10 mouse cellular contexts compared by ENCODE assay signal in genomic region chr6:42381916-42382381, GRCm38 (mm10). TPM values are rescaled to one million over a fixed set of nuclear protein-coding genes. Genes with fewer than 3 reads are reported as not detected.
DNase-seq lines count a peak whose midpoint lies in the region; ATAC-seq and TF ChIP-seq lines count a peak whose summit lies in the region.
"Had no signal": no experiment of that assay in that cellular context is flagged by ENCODE, and none has a peak within 500 bp of the region (broad histone marks: within the 10 kb centered on the region; RNA-seq: fewer than 3 reads in every experiment).

No protein-coding gene starts in this region.

- H3K4me3 ChIP-seq in kidney, adult 2 months (ENCODE audit: insufficient read depth, low read depth, low read length): no peak overlapping the region
- H3K4me3 ChIP-seq in heart, embryonic 16.5 days (ENCODE audit: low read length): no peak overlapping the region
- H3K4me3 ChIP-seq in liver, embryonic 16.5 days (ENCODE audit: low read depth, low read length): no peak overlapping the region
- no peak overlapping the region for H3K4me3 ChIP-seq in forebrain, postnatal 0 days (ENCODE audit: low read depth, low read length)

- peak overlapping the region; percentile 78; the same call in 1 of the 2 replicates for H3K27ac ChIP-seq in kidney, adult 2 months (ENCODE audit: insufficient read depth, low read depth, low read length)
- H3K27ac ChIP-seq in heart, embryonic 16.5 days (ENCODE audit: low read length): peak overlapping the region; percentile 86
- H3K27ac ChIP-seq in liver, embryonic 16.5 days (ENCODE audit: low read length): no peak overlapping the region
- H3K27ac ChIP-seq in forebrain, postnatal 0 days (ENCODE audit: low read depth, low read length): no peak overlapping the region

- no peaks in the 10 kb centered on the region for H3K9me3 ChIP-seq in heart, embryonic 16.5 days (replicated peaks; ENCODE audit: control insufficient read depth, low read length)
- no peaks in the 10 kb centered on the region for H3K9me3 ChIP-seq in liver, embryonic 16.5 days (replicated peaks; ENCODE audit: control insufficient read depth, low read length)
- no peaks in the 10 kb centered on the region for H3K9me3 ChIP-seq in forebrain, postnatal 0 days (ENCODE audit: low read length)

- H3K36me3 ChIP-seq in kidney, adult 2 months (ENCODE audit: control insufficient read depth, insufficient read depth, low read length): no peaks in the 10 kb centered on the region
- H3K36me3 ChIP-seq in heart, embryonic 16.5 days (ENCODE audit: control insufficient read depth, insufficient read depth): no peaks in the 10 kb centered on the region
- no peaks in the 10 kb centered on the region for H3K36me3 ChIP-seq in liver, embryonic 16.5 days (ENCODE audit: control insufficient read depth, insufficient read depth)
- H3K36me3 ChIP-seq in forebrain, postnatal 0 days (ENCODE audit: insufficient read depth): no peaks in the 10 kb centered on the region

- H3K4me2 ChIP-seq in heart, embryonic 16.5 days (ENCODE audit: low read depth, low read length): peak overlapping the region; percentile 10; the same call in 1 of the 2 replicates
- H3K4me2 ChIP-seq in liver, embryonic 16.5 days (ENCODE audit: low read depth, low read length): no peak overlapping the region
- no peak overlapping the region for H3K4me2 ChIP-seq in forebrain, postnatal 0 days (ENCODE audit: low read depth)

- no peak for TF ChIP-seq POLR2A in kidney, adult 2 months (IDR thresholded peaks at IDR 0.05; ENCODE audit: low read depth, low read length)

- DNase-seq in kidney, adult 2 months: peak; percentile 71
- no peak for DNase-seq in kidney, adult 18-20 months
- DNase-seq in adipocyte (ENCODE audit: low spot score): peak; percentile 75
- DNase-seq in urinary bladder, postnatal 36 days (ENCODE audit: low spot score in 2 of 2): no peak
- DNase-seq in forebrain, postnatal 0 days: no peak
- DNase-seq: adrenal gland, postnatal 25 days; gastrocnemius, postnatal 25 days had no signal

- no peak for TF ChIP-seq CTCF in kidney, adult 2 months (conservative IDR thresholded peaks at IDR 0.05; ENCODE audit: insufficient read depth, insufficient read length, low read depth, low read length)
- TF ChIP-seq CTCF in forebrain, postnatal 0 days (IDR thresholded peaks at IDR 0.05; ENCODE audit: low read depth): no peak

- ATAC-seq in heart, embryonic 16.5 days (replicated peaks; ENCODE audit: extremely low read depth, insufficient read depth, low FRiP score): peak; percentile 60
- peak; percentile 50; the same call in 1 of the 2 replicates for ATAC-seq in liver, embryonic 16.5 days (ENCODE audit: low read depth)
- ATAC-seq in erythroblast, adult 5-6 weeks (replicated peaks; ENCODE audit: low FRiP score, poor library complexity, severe bottlenecking): no peak; the same call in 1 of the 2 replicates
- ATAC-seq in forebrain, postnatal 0 days: no peak

- peaks cover 4% of the 10 kb centered on the region; the same call in 1 of the 2 replicates for H3K4me1 ChIP-seq in kidney, adult 2 months (ENCODE audit: control insufficient read depth, insufficient read depth, low read length)
- H3K4me1 ChIP-seq in heart, embryonic 16.5 days (ENCODE audit: control insufficient read depth, insufficient read depth, low read length): peaks cover 16% of the 10 kb centered on the region
- H3K4me1 ChIP-seq in liver, embryonic 16.5 days (ENCODE audit: control insufficient read depth, low read depth, low read length): no peaks in the 10 kb centered on the region
- no peaks in the 10 kb centered on the region for H3K4me1 ChIP-seq in forebrain, postnatal 0 days (ENCODE audit: insufficient read depth)

- 35% methylated on average over 9 of the region's 9 CpGs for WGBS in kidney, adult 2 months
- 40% methylated on average over 9 of the region's 9 CpGs for WGBS in heart, embryonic 16.5 days
- WGBS in liver, embryonic 16.5 days (ENCODE audit: insufficient replicate concordance): 42% methylated on average over 9 of the region's 9 CpGs
- WGBS in forebrain, postnatal 0 days: 79% methylated on average over 9 of the region's 9 CpGs

- peak overlapping the region; percentile 41 for H3K9ac ChIP-seq in heart, embryonic 16.5 days (ENCODE audit: low read length)
- H3K9ac ChIP-seq in liver, embryonic 16.5 days (ENCODE audit: low read depth, low read length): no peak overlapping the region
- no peak overlapping the region for H3K9ac ChIP-seq in forebrain, postnatal 0 days

- no peaks in the 10 kb centered on the region; the same call in 1 of the 2 replicates for H3K27me3 ChIP-seq in kidney, adult 2 months (replicated peaks; ENCODE audit: control insufficient read depth, insufficient read depth, low read length)
- no peaks in the 10 kb centered on the region for H3K27me3 ChIP-seq in heart, embryonic 16.5 days (ENCODE audit: control insufficient read depth, insufficient read depth, low read length)
- H3K27me3 ChIP-seq in liver, embryonic 16.5 days (ENCODE audit: control insufficient read depth, insufficient read depth, low read depth, low read length): no peaks in the 10 kb centered on the region
- H3K27me3 ChIP-seq in forebrain, postnatal 0 days (ENCODE audit: insufficient read depth, low read length): no peaks in the 10 kb centered on the region

RNA-seq across cellular contexts. Expression of gene Epha1, which starts 8.9 kb away (rescaled TPM):
- 17.0 and 20.0 TPM in 2 replicates for polyA plus RNA-seq in kidney, adult 2 months (2012; rRNA removed)
- polyA plus RNA-seq in heart, embryonic 16.5 days (2015; fragmentation: Nextera tagmentation; extraction: Ambion mirVana): 1.9 and 2.9 TPM in 2 replicates
- 7.3 and 8.4 TPM in 2 replicates for polyA plus RNA-seq in liver, embryonic 16.5 days (2015; fragmentation: Nextera tagmentation; extraction: Ambion mirVana)
- total RNA-seq in erythroblast, adult 5-6 weeks (2015; ENCODE audit: low replicate concordance): not detected in 2 replicates
- total RNA-seq in erythroblast, adult 5-6 weeks (2017; ENCODE audit: low replicate concordance): not detected in 2 replicates
- total RNA-seq in forebrain, postnatal 0 days (2014; rRNA removed): 0.62 and 0.86 TPM in 2 replicates
- polyA plus RNA-seq in forebrain, postnatal 0 days (2015; fragmentation: Nextera tagmentation; extraction: Ambion mirVana): 0.20 and 0.67 TPM in 2 replicates

RNA-seq across cellular contexts. Expression of gene Tas2r143, which starts 18.1 kb away (rescaled TPM):
- polyA plus RNA-seq in kidney, adult 2 months (2012; rRNA removed): not detected in 2 replicates
- not detected in 2 replicates for polyA plus RNA-seq in heart, embryonic 16.5 days (2015; fragmentation: Nextera tagmentation; extraction: Ambion mirVana)
- not detected in 2 replicates for polyA plus RNA-seq in liver, embryonic 16.5 days (2015; fragmentation: Nextera tagmentation; extraction: Ambion mirVana)
- not detected in 2 replicates for total RNA-seq in erythroblast, adult 5-6 weeks (2015; ENCODE audit: low replicate concordance)
- total RNA-seq in erythroblast, adult 5-6 weeks (2017; ENCODE audit: low replicate concordance): not detected in 2 replicates
- total RNA-seq in forebrain, postnatal 0 days (2014; rRNA removed): not detected in 2 replicates
- polyA plus RNA-seq in forebrain, postnatal 0 days (2015; fragmentation: Nextera tagmentation; extraction: Ambion mirVana): not detected in 2 replicates
- total RNA-seq: gastrocnemius, postnatal 25 days had no signal

RNA-seq across cellular contexts. Expression of gene Tas2r135, which starts 23.3 kb away (rescaled TPM):
- polyA plus RNA-seq in kidney, adult 2 months (2012; rRNA removed): not detected in 2 replicates
- not detected in 2 replicates for polyA plus RNA-seq in heart, embryonic 16.5 days (2015; fragmentation: Nextera tagmentation; extraction: Ambion mirVana)
- polyA plus RNA-seq in liver, embryonic 16.5 days (2015; fragmentation: Nextera tagmentation; extraction: Ambion mirVana): not detected in 2 replicates
- total RNA-seq in erythroblast, adult 5-6 weeks (2015; ENCODE audit: low replicate concordance): not detected in 2 replicates
- not detected in 2 replicates for total RNA-seq in erythroblast, adult 5-6 weeks (2017; ENCODE audit: low replicate concordance)
- 0.77 TPM in 1 of 2 replicates, not detected in the other for total RNA-seq in forebrain, postnatal 0 days (2014; rRNA removed)
- not detected in 2 replicates for polyA plus RNA-seq in forebrain, postnatal 0 days (2015; fragmentation: Nextera tagmentation; extraction: Ambion mirVana)
- total RNA-seq: gastrocnemius, postnatal 25 days had no signal

RNA-seq across cellular contexts. Expression of gene Zyx, which starts 32.5 kb away (rescaled TPM):
- 90.0 and 94.2 TPM in 2 replicates for polyA plus RNA-seq in kidney, adult 2 months (2012; rRNA removed)
- polyA plus RNA-seq in heart, embryonic 16.5 days (2015; fragmentation: Nextera tagmentation; extraction: Ambion mirVana): 152 and 159 TPM in 2 replicates
- polyA plus RNA-seq in liver, embryonic 16.5 days (2015; fragmentation: Nextera tagmentation; extraction: Ambion mirVana): 35.2 and 43.2 TPM in 2 replicates
- 74.0 and 87.0 TPM in 2 replicates for total RNA-seq in erythroblast, adult 5-6 weeks (2015; ENCODE audit: low replicate concordance)
- total RNA-seq in erythroblast, adult 5-6 weeks (2017; ENCODE audit: low replicate concordance): 7.7 and 14.1 TPM in 2 replicates
- total RNA-seq in forebrain, postnatal 0 days (2014; rRNA removed): 30.5 and 35.6 TPM in 2 replicates
- 43.5 and 51.6 TPM in 2 replicates for polyA plus RNA-seq in forebrain, postnatal 0 days (2015; fragmentation: Nextera tagmentation; extraction: Ambion mirVana)

RNA-seq across cellular contexts. Expression of gene Tas2r126, which starts 52.4 kb away (rescaled TPM):
- not detected in 2 replicates for polyA plus RNA-seq in kidney, adult 2 months (2012; rRNA removed)
- not detected in 2 replicates for polyA plus RNA-seq in heart, embryonic 16.5 days (2015; fragmentation: Nextera tagmentation; extraction: Ambion mirVana)
- not detected in 2 replicates for polyA plus RNA-seq in liver, embryonic 16.5 days (2015; fragmentation: Nextera tagmentation; extraction: Ambion mirVana)
- not detected in 2 replicates for total RNA-seq in erythroblast, adult 5-6 weeks (2015; ENCODE audit: low replicate concordance)
- total RNA-seq in erythroblast, adult 5-6 weeks (2017; ENCODE audit: low replicate concordance): not detected in 2 replicates
- total RNA-seq in forebrain, postnatal 0 days (2014; rRNA removed): not detected in 2 replicates
- polyA plus RNA-seq in forebrain, postnatal 0 days (2015; fragmentation: Nextera tagmentation; extraction: Ambion mirVana): not detected in 2 replicates
- total RNA-seq: gastrocnemius, postnatal 25 days had no signal

Comparison
In these comparisons a context has a peak if more than half of its experiments do, and no peak if none do; other contexts are left out.
1. DNase-seq: peak in kidney, adult 2 months (single experiment) and adipocyte (single experiment); none in kidney, adult 18-20 months (single experiment), urinary bladder, postnatal 36 days (0 of 2) and forebrain, postnatal 0 days (single experiment).
2. H3K27ac ChIP-seq: peak in kidney, adult 2 months (single experiment) and heart, embryonic 16.5 days (single experiment); none in liver, embryonic 16.5 days (single experiment) and forebrain, postnatal 0 days (single experiment).
3. ATAC-seq: peak in heart, embryonic 16.5 days (single experiment) and liver, embryonic 16.5 days (single experiment); none in erythroblast, adult 5-6 weeks (single experiment) and forebrain, postnatal 0 days (single experiment).